Mouse (Mus musculus): Measurements from ENCODE around the gene Dnm3.

Dnm3 gene

DNA sequence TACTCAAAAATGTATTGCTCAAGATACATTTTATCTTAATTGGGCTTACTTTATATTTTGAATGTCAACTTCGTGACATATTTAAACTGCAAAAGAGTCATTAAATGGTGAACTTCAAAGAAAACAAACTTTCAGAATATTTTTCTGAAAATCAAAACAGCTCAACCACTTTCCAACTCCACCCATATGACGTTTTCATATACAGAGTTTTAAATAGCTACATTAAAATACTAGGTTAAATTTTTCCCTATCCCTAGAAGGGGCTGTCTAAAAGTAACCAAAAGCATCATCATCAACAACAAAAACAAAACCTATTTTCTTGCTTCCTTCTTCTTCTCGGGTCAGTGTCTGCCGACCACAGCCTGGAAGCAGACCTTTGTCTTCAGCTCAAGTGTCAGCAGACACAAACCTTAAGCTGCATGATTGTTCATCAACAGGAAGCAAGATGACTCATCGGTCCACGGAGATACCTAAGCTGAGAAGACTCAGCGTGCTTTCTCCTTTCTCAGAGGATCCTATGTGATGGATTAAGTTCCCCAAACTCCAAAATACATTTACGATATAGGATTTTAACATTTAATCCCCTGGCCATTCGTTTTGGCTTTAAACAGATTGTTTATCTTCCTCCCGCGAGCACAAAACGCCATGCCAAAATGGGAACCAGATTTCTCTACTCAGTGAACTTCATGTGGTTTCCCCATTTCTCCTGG is 270.7 kb downstream of the Dnm3 start:
- DNase-seq: no peak

DNA sequence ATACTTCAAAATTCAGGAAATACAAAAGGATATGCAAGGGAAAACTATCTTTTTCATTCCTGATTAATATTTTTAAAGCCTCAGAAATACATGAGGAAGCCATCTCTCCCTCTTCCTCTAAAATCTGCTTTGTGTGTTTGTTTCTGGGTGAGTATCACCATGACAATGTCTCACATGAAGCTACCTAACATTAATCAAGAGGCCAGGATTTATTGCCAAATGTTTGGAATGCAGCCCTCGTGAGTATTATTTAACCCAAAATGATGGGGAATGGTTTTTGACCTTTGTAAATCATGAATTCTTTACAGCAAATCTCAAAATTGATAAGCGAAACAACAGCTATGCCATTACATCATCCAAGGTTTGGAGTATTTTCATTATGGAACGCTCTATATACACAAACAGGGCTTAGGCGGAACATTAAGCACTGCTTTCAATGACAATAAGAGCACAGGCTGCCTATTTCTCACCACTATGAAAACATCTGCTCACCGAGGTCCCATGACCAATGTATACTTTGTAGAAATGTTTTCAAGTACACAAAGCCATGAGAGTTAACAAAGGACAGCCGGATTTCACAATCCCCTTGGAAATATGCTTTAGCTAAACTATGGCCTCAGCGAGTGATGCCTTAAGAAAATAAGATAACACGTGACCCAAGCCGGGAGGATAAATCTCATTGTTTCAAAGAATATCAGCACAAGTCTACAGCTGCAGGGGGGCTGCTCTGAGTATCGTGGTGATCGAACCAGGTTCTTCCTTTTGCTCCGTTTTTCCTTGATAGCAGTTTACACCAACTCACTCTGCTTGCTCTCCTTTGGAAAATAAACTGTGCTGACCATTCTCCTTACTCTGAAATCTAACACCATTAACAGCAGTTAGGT is 275.1 kb downstream of the Dnm3 start:
- DNase-seq: no peak

DNA sequence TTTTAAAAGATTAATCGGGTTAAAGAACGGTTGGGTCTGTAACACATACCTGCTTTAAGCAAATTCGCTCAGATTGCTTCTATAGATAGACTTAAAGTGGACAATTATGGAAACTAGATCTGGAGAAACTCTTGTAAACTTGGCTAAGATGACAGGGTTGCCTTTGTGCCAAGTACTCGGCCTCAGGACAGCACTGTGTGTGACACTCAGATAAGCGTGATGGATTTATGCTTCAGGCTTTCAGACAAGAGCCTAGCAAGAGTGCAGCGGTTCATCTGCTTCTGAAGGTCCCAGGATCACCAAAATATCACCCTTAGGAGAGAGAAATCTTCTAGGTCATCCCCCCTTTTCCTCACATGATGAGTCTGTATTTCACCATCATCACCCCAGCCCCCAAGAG is 277.4 kb downstream of the Dnm3 start:
- DNase-seq: no peak

DNA sequence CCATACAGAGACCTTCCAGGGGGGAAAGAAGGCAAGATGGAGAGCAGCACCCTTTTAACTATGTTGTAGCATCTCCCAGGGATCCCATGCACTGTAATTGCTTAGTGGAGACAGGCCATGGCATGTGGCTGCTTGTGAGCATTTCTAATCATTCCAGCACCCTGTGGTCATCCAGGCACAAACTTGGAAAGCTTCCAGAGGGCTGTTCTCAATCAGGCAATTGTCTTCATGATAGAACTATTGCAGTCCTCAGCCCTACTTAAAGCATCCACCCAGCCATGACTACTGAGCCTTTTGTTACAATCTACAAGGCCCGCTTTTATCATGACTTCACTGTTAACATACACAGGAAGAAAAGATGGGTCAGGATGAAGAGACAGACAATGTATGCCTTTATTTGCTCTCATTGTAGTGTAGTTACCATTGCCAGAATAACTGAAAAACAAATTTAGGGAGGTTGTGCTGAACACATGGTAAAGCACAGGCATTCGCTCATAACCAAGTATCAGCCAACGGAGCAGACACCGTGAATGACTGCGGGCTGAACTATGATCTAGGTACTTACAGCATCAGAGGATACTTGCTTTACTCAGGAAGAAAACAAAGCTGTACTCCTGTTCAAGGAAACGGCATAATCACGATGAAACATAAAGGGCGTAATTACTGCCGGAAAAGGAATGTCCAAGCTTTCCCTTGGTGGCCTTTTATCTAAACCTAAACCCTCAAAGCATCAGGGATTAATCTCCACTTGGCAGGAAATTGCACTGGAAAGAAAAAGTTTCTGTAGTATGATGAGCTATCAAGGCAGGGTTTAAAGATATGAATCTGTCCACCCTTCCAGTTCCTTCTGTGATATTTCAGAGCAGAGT is 280.8 kb downstream of the Dnm3 start:
- no peak for DNase-seq

DNA sequence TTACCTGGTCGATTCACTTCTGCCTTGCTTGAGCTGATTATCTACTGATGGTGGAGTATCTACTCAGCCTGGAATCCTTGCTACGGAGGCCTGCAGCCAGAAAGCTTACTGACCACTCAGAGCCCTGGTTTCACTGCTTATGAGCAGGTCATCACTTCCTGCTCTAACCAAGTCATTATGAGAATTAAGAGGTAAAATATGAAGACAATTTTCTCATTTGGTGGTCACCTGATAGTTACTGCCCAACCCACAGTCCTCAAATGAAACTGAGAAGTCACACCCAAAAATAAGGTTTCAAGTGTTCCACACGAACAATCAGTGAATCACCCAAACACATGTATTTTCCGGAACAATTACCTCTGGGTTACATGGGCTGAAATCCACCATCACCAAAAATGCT is 289.1 kb downstream of the Dnm3 start:
- no peak for DNase-seq

DNA sequence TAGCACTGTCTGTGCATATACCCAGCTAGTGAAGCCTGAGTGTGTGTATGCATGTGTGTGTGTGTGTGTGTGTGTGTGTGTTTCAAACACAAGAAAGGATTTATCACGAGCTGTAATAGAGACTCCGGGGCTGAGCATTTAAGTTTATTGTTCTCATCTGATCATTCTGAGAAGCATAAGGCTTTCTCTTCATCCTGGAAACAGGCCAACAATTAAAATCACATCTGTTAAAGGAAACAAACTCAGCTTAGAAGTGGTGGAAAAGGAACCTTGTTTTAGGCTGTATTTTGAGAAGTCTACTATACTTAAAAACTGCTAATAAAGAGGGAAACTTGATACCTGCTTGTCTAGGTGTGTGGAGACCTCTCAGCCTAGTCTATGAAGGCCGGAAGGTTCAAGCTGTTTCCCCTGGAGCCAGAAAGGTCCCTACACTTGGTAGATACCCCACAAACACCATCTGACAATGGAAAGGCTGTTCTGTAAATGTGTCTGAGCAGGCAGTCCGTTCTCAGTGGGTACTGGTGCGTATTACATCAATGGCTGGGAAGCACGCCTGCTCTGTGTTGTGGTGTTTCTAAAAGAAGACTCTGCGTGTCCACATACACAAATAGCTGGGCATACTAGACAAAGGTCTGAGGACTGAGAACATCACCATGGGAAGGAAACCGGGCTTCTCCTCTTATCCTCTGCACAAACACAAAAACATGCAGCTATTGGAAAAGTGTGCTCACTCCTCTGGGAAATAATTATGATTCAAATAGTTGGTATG is 290.3 kb downstream of the Dnm3 start:
- no peak for DNase-seq

DNA sequence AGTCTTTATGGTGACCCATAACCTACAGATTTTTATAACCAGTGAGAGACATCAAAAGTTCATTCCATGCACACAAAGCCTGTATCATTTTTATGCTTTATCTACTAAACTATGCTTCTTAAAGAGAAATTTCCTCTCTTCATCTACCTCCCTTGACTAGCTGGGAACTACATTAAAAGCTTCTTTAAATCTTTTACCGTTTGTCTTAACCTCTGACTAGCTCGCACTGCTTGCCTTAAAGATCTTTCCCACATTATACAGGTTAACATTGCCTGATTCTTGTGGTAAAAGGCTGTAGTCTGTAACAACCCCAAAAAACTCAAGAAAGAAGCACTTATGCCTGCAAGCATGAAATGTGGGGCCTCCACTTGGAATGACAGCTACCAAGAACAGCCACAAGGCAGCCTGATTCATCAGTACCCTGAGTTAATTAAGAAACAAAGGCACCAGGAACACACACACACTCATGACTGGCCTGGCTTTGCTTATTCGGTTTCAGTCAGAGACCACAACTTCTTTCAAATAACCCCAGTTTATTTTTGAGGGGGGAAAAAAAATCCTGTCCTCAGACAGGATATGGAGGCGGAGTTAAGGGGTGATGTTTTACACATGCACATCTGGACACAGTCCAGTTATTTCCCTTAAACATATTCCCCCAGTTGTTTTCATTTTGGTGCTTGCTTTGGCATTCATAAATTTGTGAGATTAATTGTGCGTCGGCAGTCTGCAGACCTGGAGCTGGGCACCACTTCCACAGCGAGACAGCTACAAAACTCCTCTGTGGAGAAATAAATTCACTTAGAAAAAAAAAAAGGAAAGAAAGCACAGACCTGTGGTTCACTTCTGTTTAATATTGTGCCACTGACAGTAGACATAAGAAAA is 291.1 kb downstream of the Dnm3 start:
- no peak for DNase-seq

DNA sequence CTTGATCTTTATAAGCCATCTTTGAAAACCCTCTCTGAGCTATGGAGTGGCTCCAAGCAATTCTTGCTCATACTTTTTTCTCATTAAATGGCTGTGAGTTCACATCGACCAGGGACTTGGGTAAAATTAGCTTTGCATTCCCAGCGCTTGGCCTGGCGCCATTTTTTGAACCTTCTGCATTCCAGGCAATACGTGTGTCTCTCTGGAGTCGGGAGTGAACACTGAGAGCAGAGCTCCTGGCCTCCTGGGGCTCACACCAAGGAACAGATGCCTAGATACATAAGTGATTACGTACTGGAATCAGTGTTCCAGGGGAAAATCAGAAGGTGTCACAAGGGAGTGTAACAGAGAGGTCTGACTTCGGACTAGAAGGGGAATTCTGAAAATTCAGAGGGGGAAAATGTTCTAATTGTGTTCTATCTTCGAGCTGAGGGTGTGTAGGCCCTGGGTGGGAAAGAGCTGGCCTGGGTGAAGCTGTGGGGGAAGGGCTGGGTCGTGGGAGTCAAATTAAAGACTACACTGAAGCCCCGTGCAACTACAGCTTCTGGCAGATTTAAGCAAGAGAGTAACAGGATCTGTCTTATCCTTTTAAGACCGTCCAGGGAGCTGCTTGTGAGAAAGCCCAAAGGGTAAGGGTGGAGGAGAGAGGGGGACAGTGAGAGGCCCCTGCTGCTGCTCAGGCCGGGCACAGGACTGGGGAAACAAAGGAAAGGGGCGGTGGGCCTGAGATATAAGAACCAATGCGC is 293.7 kb downstream of the Dnm3 start:
- no peak for DNase-seq

DNA sequence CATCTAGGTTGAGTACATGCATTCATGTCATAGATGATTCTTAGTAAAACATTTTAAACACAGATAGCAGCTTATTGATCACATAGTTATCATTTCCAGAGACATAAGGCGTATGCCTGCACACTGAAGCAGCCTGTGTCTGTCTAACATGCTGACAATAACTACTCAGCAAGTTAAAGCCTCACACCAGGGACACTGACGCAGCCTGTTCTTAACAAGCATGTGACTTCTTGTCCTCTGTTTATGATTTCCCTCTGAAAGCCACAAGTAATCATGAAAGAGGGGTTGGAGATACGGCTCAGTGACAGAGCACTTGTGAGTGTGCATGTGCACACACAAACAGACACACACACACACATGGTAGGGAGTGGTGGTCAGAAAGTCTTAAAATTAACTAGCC is 294.4 kb downstream of the Dnm3 start:
- DNase-seq: no peak

DNA sequence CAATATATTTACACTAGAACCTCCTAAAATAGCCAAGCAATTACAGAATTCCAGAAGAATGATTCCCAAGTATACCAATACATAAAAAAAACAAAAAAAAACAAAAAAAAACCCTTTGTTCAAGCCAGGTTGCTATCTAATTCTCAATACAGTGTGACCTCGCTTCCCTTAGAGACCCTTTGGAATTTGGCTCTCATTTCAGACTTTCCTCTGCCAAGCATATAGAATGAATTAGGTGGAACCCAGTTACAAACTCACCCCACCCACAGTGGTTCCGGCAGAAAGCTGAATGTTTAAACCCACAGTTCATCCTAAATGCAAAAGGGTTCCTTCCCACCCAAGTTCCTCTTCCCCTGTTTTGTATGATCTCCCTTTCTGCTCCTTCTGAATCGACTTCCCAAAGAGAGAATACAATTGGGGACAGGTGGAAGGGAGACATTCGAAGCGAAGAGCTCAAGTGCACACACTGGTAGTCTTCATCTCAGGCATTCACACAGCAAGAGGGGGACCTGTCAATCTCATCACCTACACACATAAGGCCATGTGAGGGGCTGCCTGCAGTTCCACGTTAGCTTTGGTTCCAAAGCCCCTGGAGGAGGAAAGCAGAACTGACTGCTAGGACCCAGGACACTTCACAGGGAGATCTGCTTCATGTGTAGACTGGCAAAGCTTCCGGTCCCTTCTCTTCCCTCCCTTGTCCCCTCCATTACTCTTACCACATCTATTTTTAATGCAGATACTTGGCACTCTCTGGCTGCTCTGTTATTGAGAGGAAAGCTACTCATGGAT is 296.5 kb downstream of the Dnm3 start:
- no peak for DNase-seq

DNA sequence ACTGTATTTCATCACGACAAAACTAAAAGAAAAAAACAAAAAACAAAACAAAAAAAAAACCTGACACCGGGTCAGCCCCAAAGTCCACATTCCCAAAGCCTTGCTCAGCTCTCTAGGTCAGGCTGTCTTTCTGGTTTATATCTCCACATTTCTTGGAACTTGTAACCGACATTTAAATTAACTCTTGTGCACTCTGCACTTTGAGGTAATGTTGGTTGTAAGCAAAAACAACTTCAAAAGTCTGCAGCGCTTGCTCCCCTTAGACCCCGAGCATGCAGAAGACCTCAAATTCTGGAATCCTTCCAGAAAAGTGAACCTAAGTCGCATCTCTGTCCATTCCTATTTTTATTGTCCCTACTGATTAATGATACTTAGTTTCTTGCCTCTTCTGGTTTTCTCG is 297.4 kb downstream of the Dnm3 start:
- no peak for DNase-seq

DNA sequence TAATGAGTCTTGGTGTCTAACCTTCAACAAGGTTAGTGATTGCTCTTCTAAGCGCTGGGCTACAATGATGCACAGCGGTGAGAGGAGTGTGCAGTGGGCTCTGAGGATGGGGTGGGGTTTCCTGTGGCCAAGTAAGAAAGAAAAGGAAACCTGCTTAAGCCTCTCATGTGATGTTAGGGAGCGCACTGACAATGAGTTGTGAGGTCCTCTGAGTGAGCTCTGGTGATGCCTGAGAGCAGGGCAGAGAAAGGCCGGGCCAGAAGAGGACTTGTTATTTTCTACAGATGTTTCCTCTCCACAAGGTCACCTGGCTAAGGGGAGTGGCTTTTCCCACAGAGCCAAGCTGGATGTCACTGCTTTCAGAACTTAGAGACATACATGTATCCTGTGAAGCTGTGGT is 298.4 kb downstream of the Dnm3 start:
- no peak for DNase-seq

DNA sequence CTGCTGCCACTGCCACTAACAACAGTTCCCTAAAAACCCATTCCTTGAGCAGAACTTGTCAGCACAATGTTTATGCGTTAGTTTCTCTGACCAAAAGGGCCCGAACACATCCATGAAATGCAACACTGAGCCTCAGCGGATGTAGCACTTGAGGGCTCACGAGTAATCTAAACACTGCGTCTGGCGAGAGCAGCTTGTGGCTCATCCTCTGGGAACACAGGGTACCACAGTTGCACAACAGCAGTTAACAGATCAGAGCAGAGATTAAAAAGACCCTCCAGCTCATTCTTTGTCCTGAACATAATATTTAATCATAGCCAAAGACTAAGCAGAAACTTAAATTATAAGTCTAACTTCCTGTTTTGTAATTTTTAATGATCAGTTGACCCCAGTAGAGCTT is 305.0 kb downstream of the Dnm3 start:
- DNase-seq: no peak

DNA sequence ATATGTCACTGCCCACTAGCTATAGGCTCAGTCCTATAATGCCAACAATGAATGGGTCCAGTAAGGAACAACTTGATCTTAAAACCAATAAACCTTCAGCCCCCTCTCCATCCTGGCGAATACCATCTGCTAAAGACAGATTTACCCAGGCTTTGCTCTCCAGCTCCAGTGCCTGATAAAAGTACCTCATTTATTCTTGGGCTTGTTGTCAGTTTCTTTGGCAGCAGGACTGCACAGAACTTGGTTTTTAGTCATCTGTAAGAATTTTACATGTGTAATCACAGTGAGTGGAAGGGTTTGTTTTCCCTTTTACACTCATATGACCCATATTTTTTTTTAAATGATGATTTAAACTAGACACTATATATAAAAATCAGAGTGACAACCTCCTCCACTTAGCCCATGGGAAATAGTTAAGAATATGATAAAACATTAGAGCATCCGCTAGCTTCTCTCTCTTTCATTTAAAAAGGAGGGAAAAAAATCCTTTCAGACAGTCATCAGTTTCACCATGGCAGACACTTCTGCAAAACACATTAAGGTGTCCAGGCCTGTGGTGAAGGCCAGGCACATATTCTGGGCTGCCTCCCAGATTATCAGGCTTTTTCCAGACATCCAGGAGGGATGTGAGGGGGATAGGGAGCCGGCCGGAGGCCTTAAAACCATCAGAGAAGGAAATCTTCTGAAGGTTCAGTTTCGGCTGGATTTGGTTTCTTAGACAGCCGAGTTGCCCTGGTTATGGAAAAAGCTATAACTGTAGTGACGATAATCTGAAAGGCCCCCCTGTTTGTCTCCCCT is 313.9 kb downstream of the Dnm3 start:
- no peak for DNase-seq

DNA sequence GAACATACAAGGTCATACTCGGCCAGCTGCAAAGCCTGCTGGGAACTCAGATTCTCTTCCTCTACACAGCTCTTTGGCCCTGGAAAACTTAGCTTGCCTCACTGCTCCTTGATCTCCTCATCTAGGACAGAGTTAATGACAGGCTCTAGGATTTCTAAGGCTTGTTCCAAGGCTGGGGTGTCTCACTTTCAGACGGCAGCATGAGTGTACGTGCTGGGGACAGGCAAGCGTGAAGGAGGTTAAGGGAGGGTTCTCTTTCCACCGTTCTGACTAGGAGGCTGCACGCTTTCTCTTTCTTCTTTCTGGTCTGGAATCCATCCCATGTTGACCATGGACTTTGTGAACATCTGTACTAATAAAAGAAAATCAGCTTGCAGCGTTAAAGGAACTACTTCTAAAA is 315.2 kb downstream of the Dnm3 start:
- DNase-seq: no peak

DNA sequence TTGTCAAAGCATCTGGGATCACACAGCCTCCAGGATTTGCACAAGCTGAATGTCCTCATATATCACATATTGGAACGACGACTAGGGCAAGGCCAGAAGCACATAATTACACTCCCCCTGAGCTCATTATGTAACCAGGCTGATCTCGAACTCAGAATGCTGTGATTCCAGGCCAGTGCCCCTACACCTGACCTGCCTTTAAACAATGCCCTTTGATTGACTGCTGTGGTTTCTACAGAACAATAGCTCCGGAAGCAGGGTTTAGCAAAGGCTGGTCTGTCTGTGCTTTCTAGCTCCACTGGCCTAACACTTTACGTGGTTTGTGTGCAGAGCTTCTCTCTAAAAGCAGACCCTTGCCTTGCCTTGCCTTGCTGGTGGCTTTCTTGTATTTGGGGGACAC is 315.6 kb downstream of the Dnm3 start:
- no peak for DNase-seq

DNA sequence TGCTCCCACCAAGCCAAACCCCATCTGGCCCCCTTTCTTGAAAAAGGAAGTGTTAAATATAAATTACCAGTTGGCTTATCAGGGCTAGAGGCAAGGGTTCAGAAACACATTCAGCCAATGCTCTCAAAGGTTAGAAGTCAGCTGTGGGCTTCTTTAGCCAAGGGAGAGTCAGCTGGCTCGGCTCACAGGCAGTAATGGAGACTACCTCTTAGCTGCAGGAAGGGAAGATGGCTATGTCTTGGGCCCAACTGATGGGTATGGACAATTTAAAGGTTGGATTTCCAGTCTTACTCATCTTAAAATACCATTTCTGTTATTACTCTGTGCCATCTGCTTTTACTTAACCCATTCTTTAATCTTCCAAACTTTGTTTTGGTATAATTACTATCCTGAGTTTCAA is 317.1 kb downstream of the Dnm3 start:
- DNase-seq: no peak

DNA sequence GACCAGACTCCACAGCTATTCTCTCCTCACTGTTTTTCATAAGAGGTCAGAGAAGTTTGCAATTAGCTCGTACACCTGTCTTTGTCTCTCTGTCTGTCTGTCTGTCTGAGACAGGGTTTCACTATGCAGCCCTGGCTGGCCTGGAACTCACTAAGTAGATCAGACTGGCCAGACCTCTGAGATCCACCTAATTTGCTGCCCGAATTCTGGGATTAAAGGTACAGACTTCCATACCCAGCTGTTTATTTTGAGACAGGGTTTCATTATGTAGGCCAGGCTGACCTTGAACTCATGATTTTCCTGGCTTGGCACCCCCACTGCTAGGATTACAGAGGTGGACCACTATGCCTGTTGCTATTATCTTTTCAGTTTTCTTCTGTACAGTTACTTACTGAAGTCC is 319.3 kb downstream of the Dnm3 start:
- no peak for DNase-seq

DNA sequence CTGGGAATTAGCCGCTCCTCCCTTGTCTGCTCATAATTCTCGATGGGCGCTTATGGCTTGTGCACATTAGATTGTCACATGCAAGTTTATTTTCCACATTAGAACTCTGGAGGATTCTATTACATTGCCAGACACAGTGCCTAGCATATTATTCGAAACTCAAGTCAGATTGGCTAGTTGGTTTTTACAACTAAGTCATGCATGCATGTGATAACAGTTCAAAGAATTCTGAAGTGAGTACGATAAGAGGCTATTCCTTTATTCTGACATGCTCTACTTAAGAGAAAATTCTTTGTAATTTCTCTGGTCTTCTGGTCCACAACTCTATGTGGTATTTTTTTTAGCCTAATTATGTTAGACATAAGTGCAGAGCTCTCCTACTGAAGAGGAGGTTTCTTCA is 320.2 kb downstream of the Dnm3 start:
- no peak for DNase-seq

Measured in right cerebral cortex, postnatal 25 days (tissue).